Mouse (Mus musculus): ENCODE data around the gene Emilin2.

- TF ChIP-seq POLR2A (IDR thresholded peaks at IDR 0.05; ENCODE audit: low read depth, low read length) (no peak), CTCF (conservative IDR thresholded peaks at IDR 0.05; ENCODE audit: insufficient read depth, insufficient read length, low read depth, low read length) (no peak)
Observed at GRCm38 (mm10) chr17:71242666-71243065, 69.1 kb downstream of the Emilin2 start.

Measured in kidney, adult 2 months (tissue).